Comparison of ENCODE assay signal across 8 mouse cellular contexts in the genomic region with DNA sequence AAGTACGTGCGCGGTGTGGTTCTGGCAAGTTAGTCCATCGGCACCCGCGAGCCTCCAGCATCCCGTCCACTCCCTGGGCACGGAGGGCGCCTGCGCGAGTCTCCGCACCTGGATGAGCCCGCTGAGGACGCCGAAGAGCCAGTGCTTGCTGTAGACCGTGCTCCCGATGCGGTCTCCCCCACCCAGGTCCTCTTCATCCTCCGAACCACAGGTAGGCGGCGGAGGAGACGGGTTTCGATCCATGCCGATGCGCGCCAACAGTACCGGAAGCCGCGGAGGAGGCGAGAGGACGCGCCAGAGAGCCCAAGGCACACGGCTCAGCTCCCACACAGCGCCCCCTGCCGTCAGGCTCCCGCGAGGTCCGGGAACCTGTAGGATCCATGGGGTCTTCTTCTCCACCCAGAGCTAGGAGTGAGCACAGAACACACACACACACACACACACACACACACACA. TPM values are rescaled to one million over a fixed set of nuclear protein-coding genes. Genes with fewer than 3 reads are reported as not detected.
DNase-seq lines count a peak whose midpoint lies in the region; ATAC-seq lines count a peak whose summit lies in the region.

TSS of gene Saal1 (minus strand) at position 291 of the 455 bp plus-strand sequence.

- H3K4me3 ChIP-seq in hindbrain, embryonic 13.5 days = peak within 1 kb of the TSS; percentile 75

- peak; percentile 96 for DNase-seq in NIH3T3 (ENCODE audit: low read depth)
- peak; percentile 97 to 98 for DNase-seq in cerebellum, postnatal 10 days
- peak; percentile 43 to 70 for DNase-seq in frontal cortex, postnatal 14 days (ENCODE audit: low spot score in 2 of 2)
- DNase-seq in layer of hippocampus, postnatal 25 days (ENCODE audit: extremely low spot score in 1 of 2, low spot score in 1 of 2) = peak; percentile 77 to 94
- DNase-seq in lung, postnatal 36 days = peak; percentile 91
- peak; percentile 95 for DNase-seq in retina, postnatal 1 day
- peak; percentile 64 to 79 for DNase-seq in urinary bladder, adult 18-20 months (ENCODE audit: low spot score in 2 of 2)

- under 1% methylated on average over 38 of the region's 38 CpGs for WGBS in hindbrain, embryonic 13.5 days

- 0 out of 2 replicates have a peak, but pooled peaks cover 3% of the 10 kb centered on the region for H3K27me3 ChIP-seq in hindbrain, embryonic 13.5 days

- H3K4me2 ChIP-seq in hindbrain, embryonic 13.5 days = peak within 1 kb of the TSS; percentile 58

- peaks cover 22% of the 10 kb centered on the region for H3K36me3 ChIP-seq in hindbrain, embryonic 13.5 days

- no peaks in the 10 kb centered on the region for H3K9me3 ChIP-seq in hindbrain, embryonic 13.5 days

- ATAC-seq in hindbrain, embryonic 13.5 days (ENCODE audit: low FRiP score) = peak; percentile 98

- peak within 1 kb of the TSS; percentile 83 for H3K9ac ChIP-seq in hindbrain, embryonic 13.5 days

- H3K4me1 ChIP-seq in hindbrain, embryonic 13.5 days (replicated peaks) = peaks cover 10% of the 10 kb centered on the region

- peak within 1 kb of the TSS; percentile 87 for H3K27ac ChIP-seq in hindbrain, embryonic 13.5 days

RNA-seq across cellular contexts. Expression of gene Saal1, which starts in this region (rescaled TPM):
- polyA plus RNA-seq in hindbrain, embryonic 13.5 days (2015; fragmentation: Nextera tagmentation; extraction: Ambion mirVana) = 16.1 and 17.6 TPM in 2 replicates
- 10 to 100 TPM in 1 of 2 experiments, 1 to 10 TPM in 1; 9.5 to 10.6 TPM for total RNA-seq in layer of hippocampus, postnatal 25 days (2021)

Comparison
In these comparisons a context has a peak if more than half of its experiments do, and no peak if none do; other contexts are left out.
1. Peak in every context shown above with its lines: DNase-seq, ATAC-seq, H3K4me3 ChIP-seq and H3K27ac ChIP-seq.